Mouse (Mus musculus) E14TG2a.4 (cell line): ENCODE results near the gene Tnfaip2.

ENCODE experiments used
- CTCF ChIP-seq: conservative IDR thresholded peaks from 2 replicates; pipeline ENCODE4 v1.5.1; 2014; ENCODE audit warnings: low read length
- POU5F1 ChIP-seq: IDR thresholded peaks from 2 replicates; pipeline ENCODE4 v1.6.1; 2014; ENCODE audit warnings: low read length, borderline replicate concordance

- no peak for TF ChIP-seq CTCF
- no peak for TF ChIP-seq POU5F1
Observed at GRCm38 (mm10) chr12:111466369-111466768, 24.1 kb downstream of the Tnfaip2 start.
